ENCODE assay signal across 8 mouse cellular contexts in genomic region chr9:75440796-75441666, GRCm38 (mm10). TPM values are rescaled to one million over a fixed set of nuclear protein-coding genes. Genes with fewer than 3 reads are reported as not detected.
DNase-seq lines count a peak whose midpoint lies in the region; ATAC-seq and TF ChIP-seq lines count a peak whose summit lies in the region.

Gene Leo1, plus strand, starts transcription at chr9:75441524.

- peak within 1 kb of the TSS; percentile 93 for H3K9ac ChIP-seq in heart, embryonic 13.5 days
- H3K9ac ChIP-seq in liver, embryonic 12.5 days: peak within 1 kb of the TSS; percentile 90
- peak within 1 kb of the TSS; percentile 92 for H3K9ac ChIP-seq in stomach, embryonic 15.5 days

- peak within 1 kb of the TSS; percentile 95 for H3K4me2 ChIP-seq in heart, embryonic 13.5 days
- H3K4me2 ChIP-seq in liver, embryonic 12.5 days: peak within 1 kb of the TSS; percentile 88
- H3K4me2 ChIP-seq in stomach, embryonic 15.5 days: peak within 1 kb of the TSS; percentile 76

- peak; percentile 86 for ATAC-seq in heart, embryonic 13.5 days (ENCODE audit: extremely low read depth, insufficient number of reproducible peaks, low FRiP score, low TSS enrichment)
- peak; percentile 92 for ATAC-seq in liver, embryonic 12.5 days
- peak; percentile 92 for ATAC-seq in stomach, embryonic 15.5 days (ENCODE audit: insufficient read depth, low FRiP score, low read depth)

- TF ChIP-seq CTCF in C2C12 (IDR thresholded peaks at IDR 0.05; ENCODE audit: control insufficient read depth, insufficient read depth, insufficient read length): no peak
- no peak for TF ChIP-seq CTCF in brain, embryonic 14.5 days (IDR thresholded peaks at IDR 0.05; ENCODE audit: borderline replicate concordance, extremely low read depth, insufficient read depth, insufficient read length)

- peaks cover 41% of the 10 kb centered on the region for H3K79me2 ChIP-seq in C2C12 (ENCODE audit: control insufficient read depth, insufficient read depth)

- DNase-seq in brain, embryonic 14.5 days (ENCODE audit: low read depth): peak; percentile 98
- DNase-seq in kidney, postnatal 10 days: peak; percentile 92
- peak; percentile 78 to 83 for DNase-seq in natural killer cell, adult 2 months (ENCODE audit: low spot score in 2 of 2)

- no peaks in the 10 kb centered on the region for H3K27me3 ChIP-seq in C2C12 (ENCODE audit: control insufficient read depth, insufficient read depth, insufficient read length)
- peaks cover 1% of the 10 kb centered on the region for H3K27me3 ChIP-seq in erythroblast, embryonic 14.5 days (ENCODE audit: control insufficient read depth)
- no peaks in the 10 kb centered on the region for H3K27me3 ChIP-seq in heart, embryonic 13.5 days (replicated peaks)
- no peaks in the 10 kb centered on the region for H3K27me3 ChIP-seq in liver, embryonic 12.5 days (replicated peaks)
- H3K27me3 ChIP-seq in stomach, embryonic 15.5 days (replicated peaks): no peaks in the 10 kb centered on the region

- no peak; the same call in 1 of the 2 replicates for TF ChIP-seq POLR2A in brain, embryonic 14.5 days (IDR thresholded peaks at IDR 0.05; ENCODE audit: borderline replicate concordance, extremely low read depth, insufficient read depth, insufficient read length, poor library complexity, severe bottlenecking)

- no peaks in the 10 kb centered on the region for H3K9me3 ChIP-seq in erythroblast, embryonic 14.5 days (ENCODE audit: control insufficient read depth, low read length)
- H3K9me3 ChIP-seq in heart, embryonic 13.5 days: no peaks in the 10 kb centered on the region
- H3K9me3 ChIP-seq in liver, embryonic 12.5 days (replicated peaks): no peaks in the 10 kb centered on the region
- H3K9me3 ChIP-seq in stomach, embryonic 15.5 days: no peaks in the 10 kb centered on the region

- H3K79me3 ChIP-seq in C2C12 (ENCODE audit: low read depth): peaks cover 29% of the 10 kb centered on the region

- H3K4me1 ChIP-seq in erythroblast, embryonic 14.5 days (ENCODE audit: control insufficient read depth): peaks cover 24% of the 10 kb centered on the region
- peaks cover 16% of the 10 kb centered on the region for H3K4me1 ChIP-seq in heart, embryonic 13.5 days
- H3K4me1 ChIP-seq in liver, embryonic 12.5 days: peaks cover 28% of the 10 kb centered on the region
- peaks cover 6% of the 10 kb centered on the region for H3K4me1 ChIP-seq in stomach, embryonic 15.5 days

- peaks cover 6% of the 10 kb centered on the region for H3K36me3 ChIP-seq in C2C12 (ENCODE audit: control insufficient read depth, insufficient read depth)
- peaks cover 17% of the 10 kb centered on the region for H3K36me3 ChIP-seq in erythroblast, embryonic 14.5 days (ENCODE audit: control insufficient read depth)
- H3K36me3 ChIP-seq in heart, embryonic 13.5 days: peaks cover 13% of the 10 kb centered on the region
- H3K36me3 ChIP-seq in liver, embryonic 12.5 days: peaks cover 17% of the 10 kb centered on the region
- peaks cover 6% of the 10 kb centered on the region; the same call in 1 of the 2 replicates for H3K36me3 ChIP-seq in stomach, embryonic 15.5 days

- H3K4me3 ChIP-seq in C2C12 (ENCODE audit: insufficient read depth, poor library complexity, severe bottlenecking): peak within 1 kb of the TSS; percentile 51
- H3K4me3 ChIP-seq in erythroblast, embryonic 14.5 days (replicated peaks): peak within 1 kb of the TSS; percentile 83
- peak within 1 kb of the TSS; percentile 67 for H3K4me3 ChIP-seq in heart, embryonic 13.5 days
- peak within 1 kb of the TSS; percentile 87 for H3K4me3 ChIP-seq in liver, embryonic 12.5 days
- peak within 1 kb of the TSS; percentile 87 for H3K4me3 ChIP-seq in stomach, embryonic 15.5 days (replicated peaks)

- under 1% methylated on average over 45 of the region's 45 CpGs for WGBS in heart, embryonic 13.5 days
- WGBS in liver, embryonic 12.5 days (ENCODE audit: insufficient replicate concordance): under 1% methylated on average over 44 of the region's 45 CpGs
- WGBS in stomach, embryonic 15.5 days: under 1% methylated on average over 45 of the region's 45 CpGs

- H3ac ChIP-seq in C2C12 (ENCODE audit: control insufficient read depth, insufficient read length, low read depth): peak within 1 kb of the TSS; percentile 69

- H3K27ac ChIP-seq in heart, embryonic 13.5 days (replicated peaks): peak within 1 kb of the TSS; percentile 86
- peak within 1 kb of the TSS; percentile 84 for H3K27ac ChIP-seq in liver, embryonic 12.5 days
- peak within 1 kb of the TSS; percentile 77 for H3K27ac ChIP-seq in stomach, embryonic 15.5 days

TF ChIP-seq in C2C12, 6 proteins besides CTCF, POLR2A, EP300 and RAD21:
- TF ChIP-seq FOSL1 (IDR thresholded peaks at IDR 0.05; ENCODE audit: insufficient read depth, low read length, poor library complexity, severe bottlenecking) (no peak), MAX (IDR thresholded peaks at IDR 0.05) (no peak), USF1 (IDR thresholded peaks at IDR 0.05; ENCODE audit: low read depth) (no peak), MYOD1 (IDR thresholded peaks at IDR 0.05; ENCODE audit: control insufficient read depth, insufficient read length, low read depth) (no peak), MYOG (IDR thresholded peaks at IDR 0.05; ENCODE audit: control insufficient read depth, extremely low read depth, insufficient read length) (no peak), CEBPB (IDR thresholded peaks at IDR 0.05; ENCODE audit: low read depth) (no peak)

RNA-seq across cellular contexts. Expression of gene Leo1, which starts in this region (rescaled TPM):
- 16.4 TPM for polyA plus RNA-seq in C2C12 (2012; fragmentation: generic; extraction: Trizol)
- 11.7 and 24.0 TPM in 2 replicates for polyA plus RNA-seq in brain, embryonic 14.5 days (2012; rRNA removed)
- 1.0 and 1.3 TPM in 2 replicates for polyA plus RNA-seq in erythroblast, embryonic 14.5 days (2012)
- 27.9 and 30.0 TPM in 2 replicates for polyA plus RNA-seq in heart, embryonic 13.5 days (2015; fragmentation: Nextera tagmentation; extraction: Ambion mirVana)
- polyA plus RNA-seq in liver, embryonic 12.5 days (2016; fragmentation: Nextera tagmentation; extraction: Ambion mirVana): 25.9 and 26.9 TPM in 2 replicates
- polyA plus RNA-seq in stomach, embryonic 15.5 days (2015; fragmentation: Nextera tagmentation; extraction: Ambion mirVana): 38.8 and 39.3 TPM in 2 replicates

Comparison
In these comparisons a context has a peak if more than half of its experiments do, and no peak if none do; other contexts are left out.
1. Peak in every context shown above with its lines: DNase-seq, ATAC-seq, H3K4me3 ChIP-seq and H3K27ac ChIP-seq.